Mouse (Mus musculus) midbrain, embryonic 14.5 days (tissue): ENCODE results near the gene Ubash3b. TPM values are rescaled to one million over a fixed set of nuclear protein-coding genes. Genes with fewer than 3 reads are reported as not detected.
A peak's percentile ranks its signal among the peaks of the same experiment; 100 is the strongest.

ENCODE experiments used
- ATAC-seq: fragments of 200-750 bp; cut with Nextera tagmentation; 2 replicates; pipeline ENCODE4 v1.8.0; 2017; ENCODE audit warnings: moderate number of reproducible peaks, moderate library complexity; ENCODE audit not compliant: low FRiP score, low TSS enrichment
- DNase-seq: peaks from one replicate; pipeline ENCODE4 v3.0.0-alpha.2; 2015
- H3K27ac ChIP-seq: fragments of 300-500 bp; sonication (generic); replicated peaks from 2 replicates; pipeline ENCODE4 v1.5.1; 2014; ENCODE audit warnings: mild to moderate bottlenecking, low read depth, low read length, moderate library complexity
- H3K27me3 ChIP-seq: fragments of 300-500 bp; sonication (generic); 2 replicates; pipeline ENCODE4 v1.6.1; 2014; ENCODE audit warnings: low read length, control low read depth, mixed read lengths; ENCODE audit not compliant: control insufficient read depth, insufficient read depth
- H3K36me3 ChIP-seq: fragments of 300-500 bp; sonication (generic); 2 replicates; pipeline ENCODE4 v1.6.1; 2014; ENCODE audit warnings: low read length, control low read depth; ENCODE audit not compliant: control insufficient read depth, insufficient read depth
- H3K4me1 ChIP-seq: fragments of 300-500 bp; sonication (generic); 2 replicates; pipeline ENCODE4 v1.6.1; 2014; ENCODE audit warnings: mild to moderate bottlenecking, antibody characterized with exemption, low read length, control low read depth; ENCODE audit not compliant: control insufficient read depth, insufficient read depth
- H3K4me2 ChIP-seq: fragments of 300-500 bp; sonication (generic); 2 replicates; pipeline ENCODE4 v1.6.1; 2014; ENCODE audit warnings: mild to moderate bottlenecking, low read length, moderate library complexity
- H3K4me3 ChIP-seq: fragments of 300-500 bp; sonication (generic); replicated peaks from 2 replicates; pipeline ENCODE4 v1.5.1; 2014; ENCODE audit warnings: low read depth, low read length
- H3K9ac ChIP-seq: fragments of 300-500 bp; sonication (generic); replicated peaks from 2 replicates; pipeline ENCODE4 v1.6.1; 2014; ENCODE audit warnings: mild to moderate bottlenecking, low read length, moderate library complexity
- H3K9me3 ChIP-seq: fragments of 300-500 bp; sonication (generic); 2 replicates; pipeline ENCODE4 v1.6.1; 2016; ENCODE audit warnings: low read length, control low read depth, mixed read lengths; ENCODE audit not compliant: control insufficient read depth
- WGBS: fragments of 180-500 bp; shearing (Covaris S2); extraction: QIAGEN DNeasy Blood & Tissue Kit; methylation state at CpG from one replicate; pipeline ENCODE4 v1.1.7; 2014; 5-methylcytosine and 5-hydroxymethylcytosine counted together
- polyA plus RNA-seq: library from polyadenylated mRNA; unstranded; fragments of >200 nt; fragmentation: Nextera tagmentation; extraction: Ambion mirVana; gene quantifications from 2 replicates; pipeline ENCODE4 v1.2.1, GENCODE M21; 2014

The Ubash3b gene
- polyA plus RNA-seq, 1 experiment from 2014 or later = 18.9 TPM

DNA sequence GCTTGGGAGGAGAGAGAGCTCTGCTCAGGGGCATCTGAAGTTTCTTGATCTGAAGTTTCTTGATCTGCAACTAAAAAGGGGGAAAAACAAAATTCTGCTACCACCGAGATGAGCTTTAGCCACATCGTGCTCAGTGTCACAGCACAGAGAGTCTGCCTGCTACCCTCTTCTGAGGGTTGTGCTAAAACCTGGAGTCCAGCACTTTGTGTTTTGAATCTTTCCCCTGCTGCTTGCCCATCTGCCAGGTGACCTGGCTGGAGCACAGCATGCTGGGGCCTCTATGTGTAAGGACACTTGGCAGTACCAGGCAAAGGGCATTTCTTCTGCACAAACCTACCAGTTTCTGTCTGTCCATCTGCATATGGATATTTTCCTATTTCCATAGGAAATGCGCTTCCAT, 177.2 kb downstream of the Ubash3b start:
- no peak overlapping the region for H3K27ac ChIP-seq
- no peak for DNase-seq

DNA sequence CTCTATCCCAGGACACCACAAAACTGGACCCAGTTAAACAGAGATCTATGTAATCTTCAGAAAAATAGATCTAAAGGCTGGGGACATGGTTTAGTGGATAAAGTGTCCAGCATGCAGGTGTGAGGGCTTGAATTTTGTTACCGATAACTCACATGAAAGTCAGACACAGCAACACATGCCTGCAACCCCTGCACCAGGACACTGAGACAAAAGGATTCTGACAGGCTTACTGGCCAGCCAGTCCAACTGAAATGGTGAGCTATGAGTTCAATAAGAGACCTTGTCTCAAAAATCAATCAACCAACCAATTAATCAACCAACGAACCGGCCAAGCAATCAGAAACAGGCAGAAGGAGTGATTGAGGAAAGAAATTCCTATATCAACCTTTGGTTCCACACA, 177.7 kb downstream of the Ubash3b start:
- no peaks in the 10 kb centered on the region for H3K27me3 ChIP-seq
- H3K4me3 ChIP-seq = no peak overlapping the region
- ATAC-seq = no peak
- H3K36me3 ChIP-seq = no peaks in the 10 kb centered on the region
- H3K9me3 ChIP-seq = no peaks in the 10 kb centered on the region
- WGBS = 90% methylated on average over 3 of the region's 3 CpGs
- no peak overlapping the region for H3K27ac ChIP-seq
- no peaks in the 10 kb centered on the region for H3K4me1 ChIP-seq
- no peak overlapping the region for H3K9ac ChIP-seq
- no peak for DNase-seq
- H3K4me2 ChIP-seq = no peak overlapping the region

More for the DNA sequence above, 177.2 kb downstream of the Ubash3b start:
- no peaks in the 10 kb centered on the region for H3K4me1 ChIP-seq
- WGBS = 69% methylated on average over 3 of the region's 3 CpGs
- H3K9ac ChIP-seq = no peak overlapping the region
- no peak overlapping the region for H3K4me2 ChIP-seq
- no peak overlapping the region for H3K4me3 ChIP-seq
- H3K9me3 ChIP-seq = no peaks in the 10 kb centered on the region
- H3K36me3 ChIP-seq = no peaks in the 10 kb centered on the region
- no peak for ATAC-seq
- H3K27me3 ChIP-seq = no peaks in the 10 kb centered on the region

DNA sequence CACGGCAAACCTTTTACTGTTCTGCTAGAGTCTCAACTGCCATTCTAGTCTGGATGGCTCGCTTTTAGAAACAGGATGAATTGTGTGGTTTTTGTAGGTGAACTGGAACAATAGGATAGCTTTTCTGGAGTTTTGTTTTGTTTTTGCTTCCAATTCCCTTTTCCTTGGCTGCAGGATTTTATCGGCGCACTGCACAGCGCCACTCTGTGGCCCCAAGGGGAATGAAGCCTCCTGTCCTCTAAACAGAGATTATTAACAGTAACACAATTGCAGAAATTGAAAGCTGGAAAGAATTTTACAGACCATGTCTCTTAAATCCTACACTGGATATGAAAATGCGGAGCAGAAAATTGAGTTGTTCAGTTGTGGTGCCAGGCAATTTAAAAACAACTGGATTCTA, 179.0 kb downstream of the Ubash3b start:
- no peak overlapping the region for H3K9ac ChIP-seq
- no peaks in the 10 kb centered on the region for H3K36me3 ChIP-seq
- ATAC-seq (no peak), DNase-seq (peak; percentile 80)
- no peaks in the 10 kb centered on the region for H3K4me1 ChIP-seq
- H3K4me3 ChIP-seq = no peak overlapping the region
- H3K4me2 ChIP-seq = no peak overlapping the region
- no peaks in the 10 kb centered on the region for H3K27me3 ChIP-seq
- 32% methylated on average over 6 of the region's 6 CpGs for WGBS
- H3K27ac ChIP-seq = no peak overlapping the region
- no peaks in the 10 kb centered on the region for H3K9me3 ChIP-seq

DNA sequence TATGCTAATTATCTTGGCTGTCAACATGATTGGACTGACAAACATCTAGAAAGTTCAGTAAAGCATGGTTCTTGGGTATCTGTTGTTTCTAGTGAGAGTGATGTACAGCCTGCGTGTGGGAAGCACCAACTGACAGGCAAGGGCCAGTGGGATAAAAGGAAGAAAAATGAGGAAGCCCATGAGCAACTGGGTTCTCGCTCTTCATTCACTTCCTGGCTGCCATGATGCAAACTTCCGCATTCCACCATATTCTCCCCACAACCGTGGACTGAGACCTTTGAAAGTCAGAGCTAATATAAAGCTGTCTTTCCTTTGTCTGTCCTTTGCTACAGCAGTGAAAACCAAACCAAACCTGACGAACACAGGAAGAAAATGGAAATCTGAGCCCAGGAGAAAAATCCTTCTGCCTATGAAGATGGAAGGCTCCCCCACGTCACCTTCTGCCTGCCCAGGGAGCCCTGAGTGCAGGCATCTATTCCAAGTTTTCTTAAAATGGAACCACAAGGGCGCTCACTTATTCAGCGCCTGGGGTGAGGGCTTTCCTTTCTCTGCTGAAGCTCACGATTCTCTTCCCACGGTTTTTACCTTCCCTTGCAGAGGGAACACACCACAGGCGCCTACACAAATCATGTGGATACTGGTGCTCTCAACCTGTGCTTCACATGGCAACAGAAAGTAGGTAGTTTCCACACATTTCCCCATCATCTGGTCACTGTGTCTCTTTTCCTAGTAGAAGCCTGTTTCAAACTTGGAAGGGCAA, 187.3 kb downstream of the Ubash3b start:
- Histone ChIP-seq H3K4me2 (no peak overlapping the region), H3K4me1 (no peaks in the 10 kb centered on the region), H3K36me3 (no peaks in the 10 kb centered on the region), H3K9ac (no peak overlapping the region), H3K4me3 (no peak overlapping the region), H3K27ac (no peak overlapping the region), H3K27me3 (no peaks in the 10 kb centered on the region), H3K9me3 (no peaks in the 10 kb centered on the region)
- DNase-seq (no peak), ATAC-seq (no peak)
- 77% methylated on average over 11 of the region's 11 CpGs for WGBS

DNA sequence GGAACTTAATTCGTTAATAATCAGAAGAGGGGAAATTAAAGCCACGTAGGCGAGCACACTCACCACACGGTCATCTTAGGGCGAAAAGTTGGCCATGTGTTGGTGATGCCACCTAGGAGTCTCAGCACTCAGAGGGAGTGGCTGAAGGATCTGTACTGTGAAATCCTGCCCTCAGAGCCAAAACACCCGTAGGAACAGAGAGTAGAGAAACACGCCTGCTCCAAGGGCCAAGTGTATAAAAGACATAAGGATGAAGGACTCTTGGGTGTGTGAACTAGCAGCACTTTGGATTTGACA, 197.1 kb downstream of the Ubash3b start:
- peak overlapping the region; percentile 71 for H3K9ac ChIP-seq
- H3K4me2 ChIP-seq = peak overlapping the region; percentile 94
- H3K9me3 ChIP-seq = no peaks in the 10 kb centered on the region
- no peak overlapping the region; the same call in 1 of the 2 replicates for H3K27ac ChIP-seq
- H3K27me3 ChIP-seq = peaks cover 18% of the 10 kb centered on the region
- 12% methylated on average over 7 of the region's 7 CpGs for WGBS
- H3K36me3 ChIP-seq = no peaks in the 10 kb centered on the region
- ATAC-seq (no peak), DNase-seq (peak; percentile 41)
- peaks cover 10% of the 10 kb centered on the region; the same call in 1 of the 2 replicates for H3K4me1 ChIP-seq
- H3K4me3 ChIP-seq = peak overlapping the region; percentile 56

DNA sequence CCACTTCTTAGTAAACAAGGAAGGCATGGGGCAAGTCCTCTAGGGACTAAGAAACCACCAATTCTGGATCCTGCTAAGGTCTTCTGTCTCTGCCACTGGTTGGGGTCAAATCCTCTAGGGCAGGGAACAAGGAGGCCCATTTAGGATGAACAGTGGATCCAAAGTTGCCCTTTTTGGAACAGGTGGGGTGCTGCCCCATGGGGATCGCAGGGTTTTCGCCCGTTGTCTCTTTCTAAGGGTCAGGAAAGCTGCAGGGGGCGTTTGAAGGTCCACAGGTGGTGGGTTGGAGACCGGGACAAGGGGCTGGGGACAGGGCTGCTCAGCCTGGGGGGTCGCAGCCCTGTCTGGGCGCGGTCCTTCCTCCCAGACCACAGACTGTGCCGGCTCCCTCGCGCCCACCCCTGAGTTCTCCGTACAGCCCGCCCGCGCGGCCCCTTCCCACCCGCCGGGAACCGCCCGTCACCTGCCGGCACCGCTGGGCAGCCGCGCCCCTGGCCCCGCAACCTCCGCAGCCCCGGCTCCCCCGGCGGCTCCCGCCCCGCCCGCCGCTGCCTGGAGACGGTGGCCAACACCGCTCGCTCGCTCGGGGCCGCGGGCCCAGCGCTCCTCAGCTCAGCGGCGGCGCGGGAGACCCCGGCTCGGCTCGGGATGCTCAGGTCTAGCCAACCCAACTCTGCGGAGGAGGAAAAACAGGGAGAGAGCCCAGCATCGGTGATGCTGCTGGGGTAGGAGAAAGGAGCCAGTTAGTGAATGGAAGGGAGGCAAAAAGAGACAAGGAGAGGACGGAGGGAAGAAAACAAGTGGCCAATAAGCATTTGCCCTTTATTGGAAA, 197.7 kb downstream of the Ubash3b start, which contains the start of gene Jhy:
Gene Jhy (minus strand): TSS at position 533 of the 832 bp plus-strand sequence.
- 2% methylated on average over 48 of the region's 51 CpGs for WGBS
- ATAC-seq = peak; percentile 76; the same call in 1 of the 2 replicates
- peaks cover 10% of the 10 kb centered on the region; the same call in 1 of the 2 replicates for H3K4me1 ChIP-seq
- peaks cover 18% of the 10 kb centered on the region for H3K27me3 ChIP-seq
- peak within 1 kb of the TSS; percentile 94 for H3K4me2 ChIP-seq
- peak within 1 kb of the TSS; percentile 71 for H3K9ac ChIP-seq
- peak; percentile 78 for DNase-seq
- peak within 1 kb of the TSS; percentile 56 for H3K4me3 ChIP-seq
- no peaks in the 10 kb centered on the region for H3K36me3 ChIP-seq
- H3K9me3 ChIP-seq = no peaks in the 10 kb centered on the region
- peak within 1 kb of the TSS; percentile 47 for H3K27ac ChIP-seq

DNA sequence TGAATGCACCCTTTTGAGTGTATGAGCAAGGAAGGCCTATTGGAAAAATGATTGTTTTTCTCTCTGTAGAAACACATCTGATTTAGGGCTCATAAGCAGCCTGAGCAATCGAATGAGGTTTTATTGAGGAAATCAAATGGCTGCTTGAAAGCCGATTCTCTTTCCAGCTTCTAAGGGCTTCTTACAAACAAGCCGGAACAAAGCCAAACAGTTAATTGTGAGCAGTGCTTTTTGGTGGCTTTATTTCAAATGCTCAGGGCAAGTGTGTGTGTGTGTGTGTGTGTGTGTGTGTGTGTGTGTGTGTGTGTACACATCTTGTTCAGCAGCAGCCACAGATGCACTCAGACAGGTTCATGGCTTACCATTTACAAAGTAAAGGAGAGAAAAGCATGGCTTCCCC, 200.1 kb downstream of the Ubash3b start:
- WGBS = 72% methylated on average over 3 of the region's 3 CpGs
- peaks cover 23% of the 10 kb centered on the region for H3K27me3 ChIP-seq
- H3K36me3 ChIP-seq = no peaks in the 10 kb centered on the region
- H3K4me1 ChIP-seq = peaks cover 10% of the 10 kb centered on the region; the same call in 1 of the 2 replicates
- no peak for ATAC-seq
- H3K4me3 ChIP-seq = no peak overlapping the region
- H3K9me3 ChIP-seq = no peaks in the 10 kb centered on the region
- H3K9ac ChIP-seq = no peak overlapping the region
- DNase-seq = peak; percentile 28
- H3K27ac ChIP-seq = no peak overlapping the region
- no peak overlapping the region for H3K4me2 ChIP-seq
